Mouse (Mus musculus) hindbrain, embryonic 10.5 days (tissue): ENCODE data around the gene Irak3. TPM values are rescaled to one million over a fixed set of nuclear protein-coding genes. Genes with fewer than 3 reads are reported as not detected.

Source experiments
- DNase-seq: peaks from one replicate; pipeline ENCODE4 v3.0.0-alpha.2; 2017; ENCODE audit warnings: low spot score
- H3K27ac ChIP-seq: fragments of 300-500 bp; sonication (generic); 2 replicates; pipeline ENCODE4 v1.5.1; 2016; ENCODE audit warnings: mild to moderate bottlenecking, moderate library complexity
- H3K27me3 ChIP-seq: fragments of 300-500 bp; sonication (generic); 2 replicates; pipeline ENCODE4 v1.6.1; 2016; ENCODE audit warnings: mild to moderate bottlenecking; ENCODE audit not compliant: poor library complexity, insufficient read depth, severe bottlenecking
- H3K36me3 ChIP-seq: fragments of 300-500 bp; sonication (generic); 2 replicates; pipeline ENCODE4 v1.6.1; 2016; ENCODE audit warnings: mild to moderate bottlenecking, moderate library complexity
- H3K4me1 ChIP-seq: fragments of 300-500 bp; sonication (generic); replicated peaks from 2 replicates; pipeline ENCODE4 v1.6.1; 2016; ENCODE audit warnings: mild to moderate bottlenecking
- H3K4me3 ChIP-seq: fragments of 300-500 bp; sonication (generic); 2 replicates; pipeline ENCODE4 v1.5.1; 2016; ENCODE audit warnings: mild to moderate bottlenecking, moderate library complexity
- H3K9me3 ChIP-seq: fragments of 300-500 bp; sonication (generic); 2 replicates; pipeline ENCODE4 v1.6.1; 2016; ENCODE audit warnings: mild to moderate bottlenecking, moderate library complexity
- WGBS: fragments of 180-500 bp; shearing (Covaris S2); methylation state at CpG from one replicate; pipeline ENCODE4 v1.1.7; 2016; 5-methylcytosine and 5-hydroxymethylcytosine counted together
- polyA plus RNA-seq: library from polyadenylated mRNA; unstranded; fragments of >200 nt; fragmentation: Nextera tagmentation; extraction: Ambion mirVana; gene quantifications from 2 replicates; pipeline ENCODE4 v1.2.1, GENCODE M21; 2016

Irak3 gene
- polyA plus RNA-seq, 1 experiment from 2014 or later = 0.99 TPM

DNA sequence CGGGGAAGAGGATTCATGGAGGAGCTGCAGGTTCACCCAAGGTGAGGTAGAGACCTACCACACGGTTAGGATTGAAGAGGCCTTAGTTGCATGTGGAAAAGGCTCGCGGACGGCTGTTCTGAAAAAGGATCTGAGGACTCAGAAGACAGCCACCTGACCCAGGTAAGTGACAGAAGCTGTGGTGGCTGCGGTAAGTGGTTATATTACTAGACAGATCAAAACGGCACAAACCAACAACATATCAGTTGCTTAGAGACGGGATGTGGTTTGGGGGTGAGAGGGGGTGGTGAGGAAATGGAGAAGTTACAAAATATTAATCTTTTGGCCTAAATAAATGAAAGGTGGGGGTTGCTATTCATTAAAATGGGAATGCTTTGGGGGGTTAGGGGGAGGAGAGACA lies 8.7 kb downstream of the Irak3 start:
- no peaks in the 10 kb centered on the region for H3K36me3 ChIP-seq
- peaks cover 8% of the 10 kb centered on the region; the same call in 1 of the 2 replicates for H3K27me3 ChIP-seq
- WGBS = 96% methylated on average over 8 of the region's 8 CpGs

DNA sequence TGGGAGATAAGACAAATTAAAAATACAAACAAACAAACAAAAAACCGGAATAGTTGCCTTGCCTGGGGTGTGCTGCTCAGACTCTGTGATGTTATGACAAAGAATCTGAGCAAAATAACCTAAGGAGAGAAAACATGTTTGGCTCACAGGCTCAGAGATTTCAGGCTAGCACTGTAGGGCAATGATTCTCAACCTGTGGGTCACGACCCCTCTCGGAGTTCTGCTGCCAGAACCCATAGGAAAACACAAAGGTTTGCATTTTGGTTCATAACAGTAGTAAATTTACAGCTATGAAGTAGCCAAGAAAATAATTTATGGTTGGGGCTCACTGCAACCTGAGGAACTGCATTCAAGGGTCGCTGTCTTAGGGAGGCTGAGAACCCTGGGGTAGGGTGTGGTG lies 9.7 kb downstream of the Irak3 start:
- H3K9me3 ChIP-seq = no peaks in the 10 kb centered on the region
- no peaks in the 10 kb centered on the region for H3K36me3 ChIP-seq
- peaks cover 6% of the 10 kb centered on the region; the same call in 1 of the 2 replicates for H3K4me1 ChIP-seq
- H3K4me3 ChIP-seq = no peak overlapping the region
- DNase-seq = no peak
- 88% methylated on average over 4 of the region's 4 CpGs for WGBS
- no peak overlapping the region for H3K27ac ChIP-seq
- H3K27me3 ChIP-seq = no peaks in the 10 kb centered on the region

More for the DNA sequence above, 8.7 kb downstream of the Irak3 start:
- H3K9me3 ChIP-seq = no peaks in the 10 kb centered on the region
- DNase-seq = no peak
- H3K27ac ChIP-seq = no peak overlapping the region
- H3K4me1 ChIP-seq = peaks cover 6% of the 10 kb centered on the region; the same call in 1 of the 2 replicates
- H3K4me3 ChIP-seq = no peak overlapping the region

DNA sequence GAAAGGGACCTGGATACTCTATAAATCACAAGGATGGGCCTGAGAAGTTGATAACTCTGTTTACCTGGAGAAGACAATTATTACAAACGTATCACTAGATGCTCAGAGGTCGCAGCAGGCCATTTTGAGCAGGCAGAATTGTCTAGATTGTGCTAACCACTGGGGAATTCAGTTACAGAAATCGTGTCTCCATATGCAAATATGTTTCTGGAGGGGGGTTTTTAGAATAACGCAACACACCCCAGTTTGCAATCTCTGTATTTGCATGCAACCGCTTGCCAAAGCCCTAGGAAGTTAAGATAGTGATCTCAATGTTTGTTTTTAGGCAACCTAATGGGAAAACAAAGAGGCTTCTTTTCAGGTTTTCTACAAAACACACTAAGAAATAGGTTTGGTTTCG lies 10.8 kb downstream of the Irak3 start:
- Histone ChIP-seq H3K27me3 (no peaks in the 10 kb centered on the region), H3K4me1 (peaks cover 6% of the 10 kb centered on the region; the same call in 1 of the 2 replicates), H3K36me3 (no peaks in the 10 kb centered on the region), H3K9me3 (0 out of 2 replicates have a peak, but pooled peaks cover 3% of the 10 kb centered on the region), H3K4me3 (no peak overlapping the region), H3K27ac (no peak overlapping the region)
- no peak for DNase-seq
- 91% methylated on average over 6 of the region's 6 CpGs for WGBS

DNA sequence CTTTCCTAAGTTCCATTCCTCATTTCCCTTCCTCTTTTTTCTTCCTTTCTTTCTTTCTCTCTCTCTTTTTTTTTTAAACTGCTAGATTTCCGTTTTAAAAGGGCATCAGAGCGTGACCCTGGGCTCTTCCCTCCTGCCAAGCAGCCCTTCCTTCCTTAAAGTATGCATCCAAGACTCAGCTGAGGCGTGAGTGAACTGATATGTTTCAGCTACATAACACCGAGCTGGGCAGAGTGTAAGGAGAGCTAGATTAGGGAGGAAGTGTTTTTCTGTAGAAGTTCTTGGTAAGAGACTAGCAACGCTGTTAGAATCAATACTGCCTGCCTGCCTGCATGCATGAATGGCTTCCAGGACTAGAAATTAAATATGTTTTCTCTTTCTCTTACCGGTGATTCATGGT lies 12.1 kb downstream of the Irak3 start:
- no peak overlapping the region for H3K27ac ChIP-seq
- no peaks in the 10 kb centered on the region for H3K27me3 ChIP-seq
- DNase-seq = no peak
- H3K36me3 ChIP-seq = no peaks in the 10 kb centered on the region
- H3K9me3 ChIP-seq = 0 out of 2 replicates have a peak, but pooled peaks cover 3% of the 10 kb centered on the region
- H3K4me3 ChIP-seq = no peak overlapping the region
- 32% methylated on average over 6 of the region's 6 CpGs for WGBS
- peaks cover 6% of the 10 kb centered on the region; the same call in 1 of the 2 replicates for H3K4me1 ChIP-seq

DNA sequence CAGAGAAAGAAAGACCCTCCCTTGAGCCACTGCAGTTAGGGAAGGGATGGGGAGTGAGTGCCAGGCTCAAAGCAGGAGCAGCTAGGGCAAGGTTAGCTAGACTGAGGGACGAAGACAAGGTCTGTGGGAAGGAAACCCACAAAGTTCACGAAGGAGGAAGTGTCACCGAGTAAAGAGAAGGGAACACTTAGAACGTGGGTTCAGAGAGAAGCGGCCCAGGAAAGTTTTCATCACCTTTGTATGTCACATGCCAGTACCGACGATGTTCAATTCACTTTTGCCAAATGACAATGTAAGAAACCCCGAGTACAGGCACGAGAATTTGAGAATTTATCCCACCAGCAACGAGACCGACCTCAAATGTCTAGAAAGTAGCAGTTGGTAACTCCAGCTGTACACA lies 12.7 kb downstream of the Irak3 start:
- H3K4me3 ChIP-seq = no peak overlapping the region
- 0 out of 2 replicates have a peak, but pooled peaks cover 3% of the 10 kb centered on the region for H3K9me3 ChIP-seq
- peaks cover 6% of the 10 kb centered on the region; the same call in 1 of the 2 replicates for H3K4me1 ChIP-seq
- no peaks in the 10 kb centered on the region for H3K36me3 ChIP-seq
- H3K27me3 ChIP-seq = no peaks in the 10 kb centered on the region
- 73% methylated on average over 11 of the region's 11 CpGs for WGBS
- H3K27ac ChIP-seq = no peak overlapping the region
- no peak for DNase-seq

DNA sequence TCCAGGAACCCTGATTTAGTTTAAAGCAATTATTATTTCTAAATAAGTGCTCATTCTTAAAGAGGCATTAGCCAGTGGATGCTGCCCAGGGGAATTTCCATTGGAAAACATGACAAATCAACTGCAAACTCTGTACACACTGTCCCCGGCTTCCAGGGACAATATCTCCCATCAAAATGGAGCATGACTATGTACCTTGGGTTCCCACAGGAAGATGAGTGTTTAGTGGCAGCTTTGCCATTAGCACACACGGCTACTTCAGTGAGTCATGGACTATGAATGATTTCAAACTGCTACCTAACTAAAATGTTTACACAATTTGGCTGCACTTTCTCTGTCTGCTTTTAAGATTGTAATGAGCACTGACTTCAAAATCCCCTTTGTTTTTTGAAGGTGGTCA lies 13.4 kb downstream of the Irak3 start:
- WGBS = 81% methylated on average over 2 of the region's 2 CpGs
- no peak overlapping the region for H3K27ac ChIP-seq
- H3K27me3 ChIP-seq = no peaks in the 10 kb centered on the region
- H3K4me1 ChIP-seq = peaks cover 6% of the 10 kb centered on the region; the same call in 1 of the 2 replicates
- no peak overlapping the region for H3K4me3 ChIP-seq
- 0 out of 2 replicates have a peak, but pooled peaks cover 3% of the 10 kb centered on the region for H3K9me3 ChIP-seq
- H3K36me3 ChIP-seq = no peaks in the 10 kb centered on the region
- no peak for DNase-seq

DNA sequence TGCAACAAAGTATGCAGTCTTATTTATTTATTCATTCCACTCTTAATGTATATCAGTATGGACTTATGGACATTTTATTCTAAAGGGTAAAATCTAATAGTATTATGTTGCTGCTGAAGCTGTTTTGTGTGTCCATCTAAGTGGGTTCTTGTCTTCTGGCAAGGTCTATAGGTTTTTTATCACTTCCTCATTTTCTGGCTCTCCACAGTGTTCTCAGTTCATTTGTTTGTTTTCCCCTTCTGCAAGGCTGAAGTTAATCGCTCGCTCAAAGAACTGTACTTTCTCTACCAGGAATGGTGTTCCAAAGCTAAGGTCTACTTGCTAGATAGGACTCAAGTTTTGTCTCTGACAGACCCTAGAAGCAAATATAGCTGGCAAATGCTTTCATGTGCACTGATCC lies 18.6 kb downstream of the Irak3 start:
- 89% methylated on average over 2 of the region's 2 CpGs for WGBS
- H3K27me3 ChIP-seq = no peaks in the 10 kb centered on the region
- 0 out of 2 replicates have a peak, but pooled peaks cover 3% of the 10 kb centered on the region for H3K9me3 ChIP-seq
- DNase-seq = no peak
- H3K4me3 ChIP-seq = no peak overlapping the region
- H3K36me3 ChIP-seq = no peaks in the 10 kb centered on the region
- H3K4me1 ChIP-seq = no peaks in the 10 kb centered on the region
- no peak overlapping the region for H3K27ac ChIP-seq

DNA sequence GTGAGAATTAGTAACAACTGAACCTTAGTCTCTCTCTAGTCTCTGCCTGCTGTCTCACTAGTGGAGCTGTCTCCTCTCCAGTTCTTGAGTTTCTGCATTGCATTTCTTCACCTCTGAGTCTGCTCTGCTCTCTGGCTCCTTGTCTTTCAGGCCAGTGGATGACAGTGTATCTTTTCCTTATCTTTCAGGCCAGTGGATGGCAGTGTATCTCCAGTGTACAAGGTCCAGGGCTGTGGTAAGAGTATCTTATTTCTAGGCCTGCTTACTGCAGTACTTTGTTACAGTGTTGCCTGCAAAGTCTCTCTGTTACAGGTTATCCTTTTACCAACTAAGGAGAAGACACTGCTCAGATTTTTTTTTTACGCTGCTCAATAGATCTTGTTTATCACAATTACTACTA lies 19.0 kb downstream of the Irak3 start:
- WGBS = 91% methylated on average over 1 of the region's 1 CpGs

DNA sequence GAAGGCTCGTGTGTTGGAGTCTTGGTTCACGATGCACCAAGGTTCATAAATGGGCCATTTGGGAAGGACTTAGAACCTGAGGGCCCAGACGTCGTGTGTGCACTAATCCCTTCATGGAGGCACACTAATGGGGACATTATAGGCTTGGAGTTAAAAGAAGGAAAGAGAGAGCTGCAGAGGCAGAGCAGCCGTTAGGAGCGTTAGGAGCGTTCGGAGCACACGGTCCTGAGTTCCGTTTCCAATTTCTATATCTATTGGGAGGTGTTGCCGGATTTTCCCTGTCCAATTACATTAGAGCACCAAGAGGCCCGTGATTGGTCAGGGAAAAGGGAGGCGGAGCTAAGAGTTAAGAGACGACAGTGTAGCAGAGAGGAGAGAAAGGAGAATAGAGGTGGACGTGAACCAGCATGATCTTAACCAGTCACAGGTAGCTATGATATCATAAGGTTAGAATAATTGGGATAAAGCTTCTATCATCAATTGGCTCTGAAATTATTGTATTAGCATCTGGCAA lies 27.7 kb downstream of the Irak3 start:
- Histone ChIP-seq H3K27me3 (no peaks in the 10 kb centered on the region), H3K4me1 (peaks cover 5% of the 10 kb centered on the region; the same call in 1 of the 2 replicates), H3K4me3 (no peak overlapping the region), H3K36me3 (no peaks in the 10 kb centered on the region), H3K27ac (no peak overlapping the region), H3K9me3 (peaks cover 9% of the 10 kb centered on the region; the same call in 1 of the 2 replicates)
- 88% methylated on average over 15 of the region's 15 CpGs for WGBS
- no peak for DNase-seq

More for the DNA sequence above, 19.0 kb downstream of the Irak3 start:
- Histone ChIP-seq H3K9me3 (0 out of 2 replicates have a peak, but pooled peaks cover 3% of the 10 kb centered on the region), H3K4me3 (no peak overlapping the region), H3K27me3 (no peaks in the 10 kb centered on the region), H3K4me1 (no peaks in the 10 kb centered on the region), H3K36me3 (no peaks in the 10 kb centered on the region), H3K27ac (no peak overlapping the region)
- DNase-seq = no peak

DNA sequence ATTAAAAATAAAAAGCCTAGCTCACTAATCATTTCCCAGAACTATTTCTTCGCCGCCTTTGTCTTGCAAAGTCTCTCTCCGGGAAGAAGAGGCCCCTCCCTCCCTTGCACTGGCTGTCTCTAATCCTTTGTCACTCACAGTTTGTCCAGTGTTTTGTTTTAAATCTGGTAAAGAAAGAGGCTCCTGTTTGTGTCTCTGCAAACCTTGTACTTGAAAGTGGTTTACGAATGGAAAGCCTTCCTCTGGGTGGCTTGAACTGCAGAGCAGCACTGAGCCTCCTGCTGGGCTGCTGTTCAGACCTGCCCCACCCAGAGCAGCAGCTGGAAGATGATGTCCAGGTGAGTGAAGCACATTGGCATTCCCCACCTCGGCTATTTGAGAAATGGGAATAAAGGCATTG lies 30.6 kb downstream of the Irak3 start:
- WGBS = 31% methylated on average over 5 of the region's 5 CpGs
- Histone ChIP-seq H3K27me3 (no peaks in the 10 kb centered on the region), H3K36me3 (no peaks in the 10 kb centered on the region), H3K4me1 (peaks cover 8% of the 10 kb centered on the region; the same call in 1 of the 2 replicates), H3K9me3 (peaks cover 9% of the 10 kb centered on the region; the same call in 1 of the 2 replicates), H3K4me3 (no peak overlapping the region), H3K27ac (no peak overlapping the region)
- no peak for DNase-seq

DNA sequence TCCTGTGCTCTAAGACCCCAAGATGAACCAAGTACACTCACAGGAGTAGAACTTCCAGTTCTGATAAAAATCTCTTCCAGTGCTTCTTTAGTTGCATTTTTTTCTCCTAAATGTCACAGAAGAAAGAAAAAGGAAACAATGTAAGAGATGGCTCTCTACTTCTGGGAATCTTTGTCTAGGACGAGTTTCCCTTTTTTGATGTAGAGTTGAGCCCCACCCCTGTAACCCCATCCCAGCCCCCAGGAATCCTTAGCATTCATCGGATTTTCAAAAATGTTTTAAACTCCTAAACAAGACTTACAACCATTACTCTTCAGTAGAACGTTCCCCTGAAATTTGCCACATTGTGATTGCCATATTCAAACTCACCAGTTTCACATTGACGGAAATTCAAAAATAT lies 31.7 kb downstream of the Irak3 start:
- H3K27ac ChIP-seq = no peak overlapping the region
- H3K4me1 ChIP-seq = peaks cover 13% of the 10 kb centered on the region
- H3K27me3 ChIP-seq = no peaks in the 10 kb centered on the region
- DNase-seq = no peak
- WGBS = 75% methylated on average over 4 of the region's 4 CpGs
- no peaks in the 10 kb centered on the region for H3K36me3 ChIP-seq
- H3K9me3 ChIP-seq = peaks cover 9% of the 10 kb centered on the region; the same call in 1 of the 2 replicates
- H3K4me3 ChIP-seq = no peak overlapping the region

DNA sequence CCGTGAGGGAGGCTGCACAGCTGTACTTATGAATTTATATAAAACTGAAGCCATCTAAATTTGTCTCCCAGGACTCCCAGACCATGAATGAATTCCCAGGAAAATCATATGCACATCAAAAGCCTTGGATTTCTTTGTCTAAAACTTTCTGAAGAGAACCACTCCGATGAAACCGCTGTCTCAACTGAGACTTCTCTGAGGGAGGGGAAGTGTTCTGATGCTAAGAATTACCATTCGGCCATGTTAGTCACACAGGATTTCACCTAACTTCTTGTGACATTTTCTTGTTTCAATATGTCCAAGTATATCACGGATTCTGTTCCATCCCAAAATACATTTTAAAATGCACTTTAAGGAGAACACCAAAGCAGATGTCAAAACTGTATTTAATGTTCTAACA lies 32.1 kb downstream of the Irak3 start:
- Histone ChIP-seq H3K4me3 (no peak overlapping the region), H3K27ac (no peak overlapping the region), H3K9me3 (peaks cover 9% of the 10 kb centered on the region; the same call in 1 of the 2 replicates), H3K4me1 (peaks cover 17% of the 10 kb centered on the region), H3K27me3 (no peaks in the 10 kb centered on the region), H3K36me3 (no peaks in the 10 kb centered on the region)
- 83% methylated on average over 5 of the region's 5 CpGs for WGBS
- DNase-seq = no peak

DNA sequence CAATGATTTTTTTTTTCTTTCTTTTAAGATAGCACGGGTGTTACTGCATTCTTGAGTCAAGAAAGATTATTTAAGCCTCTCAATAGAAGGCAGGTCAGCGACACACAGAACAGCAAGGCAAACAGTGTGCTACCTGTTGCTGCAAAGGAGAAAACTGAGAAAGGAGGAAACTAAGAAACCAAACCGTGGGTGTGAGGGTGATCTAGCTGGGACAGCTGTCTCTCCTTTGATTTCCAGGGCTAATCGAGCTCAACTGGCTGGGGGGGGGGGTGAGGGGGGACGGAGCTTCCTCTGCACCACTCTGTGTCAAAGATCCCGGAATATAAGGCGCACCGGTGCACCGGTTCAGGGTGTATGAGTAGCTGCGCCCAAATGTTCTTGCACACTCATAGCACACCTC lies 32.9 kb downstream of the Irak3 start:
- Histone ChIP-seq H3K27ac (no peak overlapping the region), H3K4me3 (no peak overlapping the region), H3K9me3 (peaks cover 9% of the 10 kb centered on the region; the same call in 1 of the 2 replicates), H3K4me1 (peaks cover 18% of the 10 kb centered on the region), H3K36me3 (no peaks in the 10 kb centered on the region), H3K27me3 (no peaks in the 10 kb centered on the region)
- WGBS = 62% methylated on average over 10 of the region's 10 CpGs
- no peak for DNase-seq
